Mouse (Mus musculus): ENCODE measurements around the gene Tmigd3. TPM values are rescaled to one million over a fixed set of nuclear protein-coding genes. Genes with fewer than 3 reads are reported as not detected.
"Not testable (repeated sequence)": the region's sequence is repeated elsewhere in the genome, so short reads cannot be mapped to it uniquely, and the experiment has no call there.

Tmigd3 gene
- polyA plus RNA-seq, 1 experiment from 2014 or later, result 0.52 TPM

- Histone ChIP-seq H3K27ac (no peak overlapping the region), H3K36me3 (no peaks in the 10 kb centered on the region), H3K4me2 (replicated peaks) (no peak overlapping the region), H3K27me3 (replicated peaks) (no peaks in the 10 kb centered on the region), H3K9me3 (no peaks in the 10 kb centered on the region), H3K4me1 (replicated peaks) (no peaks in the 10 kb centered on the region), H3K9ac (no peak overlapping the region), H3K4me3 (replicated peaks) (no peak overlapping the region)
- no peak for ATAC-seq
- WGBS, result 67% methylated on average over 9 of the region's 9 CpGs
These were observed 41.6 kb downstream of the Tmigd3 start for GRCm38 (mm10) chr3:105912097-105912880.

DNA sequence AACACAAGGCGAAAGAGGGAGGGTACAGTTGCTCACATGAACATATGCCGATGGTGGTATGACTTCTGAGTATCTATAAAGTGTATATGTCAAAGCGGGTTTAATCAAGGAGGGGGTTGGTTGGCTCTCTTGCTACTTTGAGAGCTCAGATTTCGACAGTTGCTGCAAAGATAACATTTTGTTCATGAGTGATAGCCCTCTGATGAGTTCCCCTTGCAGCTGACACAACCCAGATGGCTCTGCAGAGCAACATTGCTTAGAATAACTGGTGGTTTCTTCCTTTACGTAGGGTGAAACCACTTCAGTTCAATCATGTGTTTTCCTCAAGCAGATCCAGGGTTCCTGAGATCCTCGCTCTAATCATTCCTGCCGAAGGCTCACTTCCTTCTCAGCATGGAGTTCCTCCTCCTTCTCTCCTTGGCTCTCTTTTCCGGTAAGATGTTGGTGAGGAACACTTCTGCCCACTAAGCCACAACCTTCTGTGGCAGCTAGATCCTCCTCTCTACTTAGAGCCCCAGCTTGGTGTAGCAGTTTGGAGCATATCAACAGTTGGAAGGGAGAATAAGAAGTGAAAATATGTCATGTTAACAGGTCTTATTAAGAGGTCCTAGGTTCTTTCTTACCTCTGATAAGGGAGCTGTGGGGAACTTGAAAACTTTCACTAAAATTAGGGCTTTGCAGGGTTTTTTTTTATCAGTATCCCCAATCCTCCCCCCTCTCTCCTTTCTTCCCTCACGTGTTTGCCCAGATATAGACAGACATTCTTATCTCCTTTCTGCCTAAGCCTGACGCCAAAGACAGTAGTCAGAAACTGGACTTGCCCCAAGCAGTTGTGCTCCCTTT, 43.4 kb downstream of the Tmigd3 start:
- no peak overlapping the region for H3K27ac ChIP-seq
- H3K9me3 ChIP-seq, result no peaks in the 10 kb centered on the region
- no peaks in the 10 kb centered on the region for H3K27me3 ChIP-seq (replicated peaks)
- H3K4me1 ChIP-seq (replicated peaks), result no peaks in the 10 kb centered on the region
- WGBS, result 46% methylated on average over 10 of the region's 10 CpGs
- H3K9ac ChIP-seq, result no peak overlapping the region
- ATAC-seq, result no peak
- no peak overlapping the region for H3K4me2 ChIP-seq (replicated peaks)
- no peak overlapping the region for H3K4me3 ChIP-seq (replicated peaks)
- no peaks in the 10 kb centered on the region for H3K36me3 ChIP-seq

DNA sequence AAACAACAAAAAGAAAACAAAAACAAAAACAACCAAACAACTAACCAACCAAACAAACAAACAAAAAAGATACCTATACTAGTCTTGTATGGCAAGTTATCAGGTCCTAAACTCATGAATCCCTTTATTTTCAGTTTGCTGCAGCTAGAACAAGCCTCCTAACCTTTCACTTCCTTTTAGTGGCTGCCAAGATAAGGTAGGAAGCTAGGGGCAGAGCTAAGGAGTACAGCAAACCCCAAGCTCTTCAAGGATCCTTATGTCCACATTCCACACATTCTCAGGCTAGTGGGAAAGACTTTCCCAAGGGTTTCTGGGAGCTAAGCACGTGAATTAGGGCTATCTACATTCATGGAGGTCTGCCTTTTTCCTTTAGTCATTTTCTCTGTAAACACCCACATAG, 44.6 kb downstream of the Tmigd3 start:
- no peak overlapping the region for H3K4me2 ChIP-seq (replicated peaks)
- no peaks in the 10 kb centered on the region for H3K4me1 ChIP-seq (replicated peaks)
- no peak overlapping the region for H3K4me3 ChIP-seq (replicated peaks)
- no peak overlapping the region for H3K27ac ChIP-seq
- H3K27me3 ChIP-seq (replicated peaks), result no peaks in the 10 kb centered on the region
- no peak overlapping the region for H3K9ac ChIP-seq
- no peak for ATAC-seq
- H3K9me3 ChIP-seq, result no peaks in the 10 kb centered on the region
- 15% methylated on average over 1 of the region's 1 CpGs for WGBS
- no peaks in the 10 kb centered on the region for H3K36me3 ChIP-seq

DNA sequence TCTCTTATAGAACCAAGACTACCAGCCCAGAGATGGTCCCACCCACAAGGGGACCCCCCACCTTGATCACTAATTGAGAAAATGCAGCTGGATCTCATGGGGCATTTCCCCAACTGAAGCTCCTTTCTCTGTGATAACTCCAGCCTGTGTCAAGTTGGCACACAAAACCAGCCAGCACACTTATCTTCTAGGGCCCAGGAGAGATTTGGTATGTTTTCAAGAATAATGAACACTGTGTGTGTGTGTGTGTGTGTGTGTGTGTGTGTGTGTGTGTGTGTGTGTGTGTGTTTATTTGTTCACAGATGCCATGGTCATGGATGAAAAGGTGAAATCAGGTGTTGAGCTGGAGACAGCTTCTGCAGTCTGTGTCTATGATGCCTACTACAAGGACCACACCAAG, 45.8 kb downstream of the Tmigd3 start:
- not testable (repeated sequence) for H3K36me3 ChIP-seq; H3K27me3 ChIP-seq (replicated peaks); H3K4me2 ChIP-seq (replicated peaks); ATAC-seq; H3K9ac ChIP-seq; H3K27ac ChIP-seq; H3K4me1 ChIP-seq (replicated peaks); H3K4me3 ChIP-seq (replicated peaks); H3K9me3 ChIP-seq

- no peak overlapping the region for H3K4me3 ChIP-seq (replicated peaks)
- no peaks in the 10 kb centered on the region for H3K27me3 ChIP-seq (replicated peaks)
- no peaks in the 10 kb centered on the region for H3K4me1 ChIP-seq (replicated peaks)
- 74% methylated on average over 10 of the region's 10 CpGs for WGBS
- H3K4me2 ChIP-seq (replicated peaks), result no peak overlapping the region
- H3K36me3 ChIP-seq, result no peaks in the 10 kb centered on the region
- ATAC-seq, result no peak
- H3K9me3 ChIP-seq, result no peaks in the 10 kb centered on the region
- no peak overlapping the region for H3K9ac ChIP-seq
- H3K27ac ChIP-seq, result no peak overlapping the region
These were observed 47.1 kb downstream of the Tmigd3 start for GRCm38 (mm10) chr3:105917656-105918354.

GRCm38 (mm10) chr3:105918355-105918745, 47.6 kb downstream of the Tmigd3 start:
- ATAC-seq, result no peak
- Histone ChIP-seq H3K36me3 (no peaks in the 10 kb centered on the region), H3K27ac (no peak overlapping the region), H3K4me2 (replicated peaks) (no peak overlapping the region), H3K9me3 (no peaks in the 10 kb centered on the region), H3K4me1 (replicated peaks) (no peaks in the 10 kb centered on the region), H3K4me3 (replicated peaks) (no peak overlapping the region), H3K27me3 (replicated peaks) (no peaks in the 10 kb centered on the region), H3K9ac (no peak overlapping the region)
- 78% methylated on average over 3 of the region's 3 CpGs for WGBS

- not testable (repeated sequence) for H3K36me3 ChIP-seq; H3K9me3 ChIP-seq; H3K4me1 ChIP-seq (replicated peaks); H3K9ac ChIP-seq; ATAC-seq; H3K4me3 ChIP-seq (replicated peaks); H3K27ac ChIP-seq; H3K4me2 ChIP-seq (replicated peaks); H3K27me3 ChIP-seq (replicated peaks)
These were observed 50.0 kb downstream of the Tmigd3 start for GRCm38 (mm10) chr3:105920743-105921142.

GRCm38 (mm10) chr3:105921959-105922358, 51.3 kb downstream of the Tmigd3 start:
- no peak for ATAC-seq

GRCm38 (mm10) chr3:105924616-105925015, 53.9 kb downstream of the Tmigd3 start:
- 82% methylated on average over 9 of the region's 9 CpGs for WGBS
- Histone ChIP-seq H3K9ac (no peak overlapping the region), H3K4me3 (replicated peaks) (no peak overlapping the region), H3K27me3 (replicated peaks) (no peaks in the 10 kb centered on the region), H3K36me3 (no peaks in the 10 kb centered on the region), H3K9me3 (no peaks in the 10 kb centered on the region), H3K4me2 (replicated peaks) (no peak overlapping the region), H3K27ac (no peak overlapping the region), H3K4me1 (replicated peaks) (no peaks in the 10 kb centered on the region)
- ATAC-seq, result no peak

More at GRCm38 (mm10) chr3:105921959-105922358, 51.3 kb downstream of the Tmigd3 start:
- Histone ChIP-seq H3K4me3 (replicated peaks) (no peak overlapping the region), H3K9ac (no peak overlapping the region), H3K9me3 (no peaks in the 10 kb centered on the region), H3K27me3 (replicated peaks) (no peaks in the 10 kb centered on the region), H3K36me3 (no peaks in the 10 kb centered on the region), H3K4me1 (replicated peaks) (no peaks in the 10 kb centered on the region), H3K4me2 (replicated peaks) (no peak overlapping the region), H3K27ac (no peak overlapping the region)
- 61% methylated on average over 2 of the region's 2 CpGs for WGBS

GRCm38 (mm10) chr3:105927561-105928194, 57.0 kb downstream of the Tmigd3 start:
- H3K9ac ChIP-seq, result no peak overlapping the region

GRCm38 (mm10) chr3:105928195-105928569, 57.5 kb downstream of the Tmigd3 start:
- Histone ChIP-seq H3K27ac (no peak overlapping the region), H3K4me3 (replicated peaks) (no peak overlapping the region), H3K4me2 (replicated peaks) (no peak overlapping the region), H3K27me3 (replicated peaks) (no peaks in the 10 kb centered on the region), H3K9me3 (no peaks in the 10 kb centered on the region), H3K9ac (no peak overlapping the region), H3K36me3 (no peaks in the 10 kb centered on the region), H3K4me1 (replicated peaks) (no peaks in the 10 kb centered on the region)
- ATAC-seq, result no peak
- 84% methylated on average over 3 of the region's 3 CpGs for WGBS

More at GRCm38 (mm10) chr3:105927561-105928194, 57.0 kb downstream of the Tmigd3 start:
- WGBS, result 79% methylated on average over 7 of the region's 7 CpGs
- no peak overlapping the region for H3K4me2 ChIP-seq (replicated peaks)
- H3K4me3 ChIP-seq (replicated peaks), result no peak overlapping the region
- H3K4me1 ChIP-seq (replicated peaks), result no peaks in the 10 kb centered on the region
- H3K27me3 ChIP-seq (replicated peaks), result no peaks in the 10 kb centered on the region
- no peak for ATAC-seq
- no peak overlapping the region for H3K27ac ChIP-seq
- no peaks in the 10 kb centered on the region for H3K9me3 ChIP-seq
- no peaks in the 10 kb centered on the region for H3K36me3 ChIP-seq

DNA sequence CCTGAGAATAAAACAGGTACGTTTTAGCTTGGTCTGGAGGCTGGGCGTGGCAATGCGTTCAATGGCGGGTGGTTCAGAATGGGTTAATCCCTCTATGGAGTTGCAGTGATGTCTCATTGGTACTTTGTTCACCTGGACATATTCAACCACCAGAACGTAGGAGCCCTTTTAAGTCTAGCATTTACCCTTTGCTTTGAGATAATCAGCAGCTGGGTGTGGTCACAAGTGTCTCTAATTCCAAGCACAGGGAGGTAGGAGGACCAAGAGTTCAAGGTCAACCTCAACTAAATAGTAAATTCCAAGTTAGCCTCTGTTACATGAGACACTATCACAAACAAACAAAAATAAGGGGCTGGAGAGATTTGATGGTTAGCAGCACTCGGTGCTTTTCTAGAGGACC, 58.1 kb downstream of the Tmigd3 start:
- Histone ChIP-seq H3K4me1 (replicated peaks) (no peaks in the 10 kb centered on the region), H3K36me3 (no peaks in the 10 kb centered on the region), H3K9me3 (no peaks in the 10 kb centered on the region), H3K4me2 (replicated peaks) (no peak overlapping the region), H3K27ac (no peak overlapping the region), H3K27me3 (replicated peaks) (no peaks in the 10 kb centered on the region), H3K9ac (no peak overlapping the region), H3K4me3 (replicated peaks) (no peak overlapping the region)
- ATAC-seq, result no peak
- 79% methylated on average over 6 of the region's 6 CpGs for WGBS

Data from intestine, embryonic 15.5 days (tissue).